Mouse (Mus musculus) myocyte (in vitro differentiated cells): Measurements from ENCODE around the gene 1700042G07Rik. TPM values are rescaled to one million over a fixed set of nuclear protein-coding genes. Genes with fewer than 3 reads are reported as not detected.

Experiments
- H3K27me3 ChIP-seq: one replicate; pipeline ENCODE4 v1.6.1; 2011; ENCODE audit not compliant: control insufficient read depth, insufficient read depth, insufficient read length
- H3K36me3 ChIP-seq: one replicate; pipeline ENCODE4 v1.6.1; 2011; ENCODE audit not compliant: control insufficient read depth, insufficient read depth
- H3K4me2 ChIP-seq: one replicate; pipeline ENCODE4 v1.6.1; 2011; ENCODE audit warnings: low read depth, control low read depth
- H3K4me3 ChIP-seq: one replicate; pipeline ENCODE4 v1.5.1; 2011; ENCODE audit warnings: mild to moderate bottlenecking, control low read depth, moderate library complexity
- H3K79me2 ChIP-seq: one replicate; pipeline ENCODE4 v1.6.1; 2011; ENCODE audit not compliant: control insufficient read depth, insufficient read depth
- H3ac ChIP-seq: one replicate; pipeline ENCODE4 v1.6.1; 2011; ENCODE audit not compliant: control insufficient read depth, insufficient read length
- CEBPB ChIP-seq: IDR thresholded peaks from 2 replicates; pipeline ENCODE4 v1.6.1; 2011; ENCODE audit warnings: mild to moderate bottlenecking, moderate library complexity; ENCODE audit not compliant: poor library complexity, insufficient read depth, severe bottlenecking
- E2F4 ChIP-seq: IDR thresholded peaks from one replicate; pipeline ENCODE4 v1.6.1; 2011; ENCODE audit warnings: mild to moderate bottlenecking, control low read depth, moderate library complexity; ENCODE audit not compliant: insufficient read depth
- MAX ChIP-seq: IDR thresholded peaks from one replicate; pipeline ENCODE4 v1.6.1; 2011; ENCODE audit warnings: low read depth, mild to moderate bottlenecking, control low read depth
- MYOD1 ChIP-seq, 3 experiments: IDR thresholded peaks; one replicate each; pipeline ENCODE4 v1.6.1; 2011; ENCODE audit warnings: control low read depth in 2 of 3, low read depth in 2 of 3, mild to moderate bottlenecking in 2 of 3, moderate library complexity in 1 of 3; ENCODE audit not compliant: insufficient read length in 2 of 3, control insufficient read depth in 1 of 3
- MYOG ChIP-seq, 3 experiments: IDR thresholded peaks; one replicate each; pipeline ENCODE4 v1.6.1; 2011; ENCODE audit warnings: control low read depth in 2 of 3, low read depth in 2 of 3, mild to moderate bottlenecking in 2 of 3; ENCODE audit not compliant: insufficient read length in 2 of 3, control insufficient read depth in 1 of 3, insufficient read depth in 1 of 3
- POLR2A ChIP-seq: IDR thresholded peaks from one replicate; pipeline ENCODE4 v1.6.1; 2011; ENCODE audit warnings: low read depth, mild to moderate bottlenecking, control low read depth, moderate library complexity; ENCODE audit not compliant: insufficient read length
- POLR2AphosphoS2 ChIP-seq: IDR thresholded peaks from one replicate; pipeline ENCODE4 v1.6.1; 2011; ENCODE audit warnings: low read depth, control low read depth; ENCODE audit not compliant: insufficient read length
- REST ChIP-seq: IDR thresholded peaks from one replicate; pipeline ENCODE4 v1.6.1; 2011; ENCODE audit warnings: mild to moderate bottlenecking, control low read depth, moderate library complexity; ENCODE audit not compliant: insufficient read depth, insufficient read length
- SRF ChIP-seq: IDR thresholded peaks from one replicate; pipeline ENCODE4 v1.6.1; 2011; ENCODE audit warnings: low read depth; ENCODE audit not compliant: control insufficient read depth, insufficient read length
- TCF12 ChIP-seq: IDR thresholded peaks from one replicate; pipeline ENCODE4 v1.6.1; 2011; ENCODE audit warnings: mild to moderate bottlenecking, control low read depth; ENCODE audit not compliant: poor library complexity, insufficient read depth, severe bottlenecking
- TCF3 ChIP-seq: IDR thresholded peaks from one replicate; pipeline ENCODE4 v1.6.1; 2011; ENCODE audit warnings: low read depth, control low read depth; ENCODE audit not compliant: insufficient read length
- USF1 ChIP-seq: IDR thresholded peaks from one replicate; pipeline ENCODE4 v1.6.1; 2011; ENCODE audit warnings: low read depth, mild to moderate bottlenecking, control low read depth, moderate library complexity
- polyA plus RNA-seq: library from polyadenylated mRNA; unstranded; fragments of >200 nt; fragmentation: generic; extraction: Trizol; gene quantifications from one replicate; pipeline ENCODE4 v1.2.1, GENCODE M21; 2012; ENCODE audit warnings: missing spikeins

The 1700042G07Rik gene
- polyA plus RNA-seq, 1 experiment, result not detected

GRCm38 (mm10) chr4:116182745-116183144 lies 9.6 kb downstream of the 1700042G07Rik start:
- H3K4me2 ChIP-seq, result no peak overlapping the region
- TF ChIP-seq CEBPB (no peak), TCF12 (no peak), POLR2AphosphoS2 (no peak), SRF (no peak), MYOG (IDR thresholded peaks at IDR 0.05; ENCODE audit: control insufficient read depth in 1 of 3, insufficient read depth in 1 of 3, insufficient read length in 2 of 3, low read depth in 2 of 3) (no peak), USF1 (no peak), MAX (no peak), MYOD1 (IDR thresholded peaks at IDR 0.05; ENCODE audit: control insufficient read depth in 1 of 3, insufficient read length in 2 of 3, low read depth in 2 of 3) (no peak), TCF3 (no peak), REST (no peak), POLR2A (no peak), E2F4 (no peak)
- H3K36me3 ChIP-seq, result no peaks in the 10 kb centered on the region
- no peak overlapping the region for H3K4me3 ChIP-seq
- H3ac ChIP-seq, result no peak overlapping the region
- no peaks in the 10 kb centered on the region for H3K27me3 ChIP-seq
- H3K79me2 ChIP-seq, result no peaks in the 10 kb centered on the region

GRCm38 (mm10) chr4:116185083-116185482 lies 11.9 kb downstream of the 1700042G07Rik start:
- Histone ChIP-seq H3K4me2 (no peak overlapping the region), H3K36me3 (no peaks in the 10 kb centered on the region), H3K4me3 (no peak overlapping the region), H3ac (no peak overlapping the region), H3K27me3 (no peaks in the 10 kb centered on the region), H3K79me2 (no peaks in the 10 kb centered on the region)
- TF ChIP-seq MAX, result no peak
- TF ChIP-seq REST, result no peak
- no peak for TF ChIP-seq TCF12
- no peak for TF ChIP-seq E2F4
- no peak for TF ChIP-seq POLR2A
- no peak for TF ChIP-seq MYOG (IDR thresholded peaks at IDR 0.05; ENCODE audit: control insufficient read depth in 1 of 3, insufficient read depth in 1 of 3, insufficient read length in 2 of 3, low read depth in 2 of 3)

GRCm38 (mm10) chr4:116192286-116192835 lies 19.2 kb downstream of the 1700042G07Rik start:
- Histone ChIP-seq H3ac (no peak overlapping the region), H3K36me3 (no peaks in the 10 kb centered on the region), H3K4me2 (peak overlapping the region; percentile 14), H3K4me3 (no peak overlapping the region), H3K79me2 (no peaks in the 10 kb centered on the region), H3K27me3 (no peaks in the 10 kb centered on the region)
- TF ChIP-seq TCF12, result no peak
- no peak for TF ChIP-seq POLR2AphosphoS2
- TF ChIP-seq REST, result no peak
- TF ChIP-seq MAX, result no peak
- no peak for TF ChIP-seq E2F4
- no peak for TF ChIP-seq SRF
- TF ChIP-seq MYOG (IDR thresholded peaks at IDR 0.05; ENCODE audit: control insufficient read depth in 1 of 3, insufficient read depth in 1 of 3, insufficient read length in 2 of 3, low read depth in 2 of 3), result no peak
- TF ChIP-seq POLR2A, result no peak
- TF ChIP-seq CEBPB, result no peak
- no peak for TF ChIP-seq USF1
- no peak for TF ChIP-seq MYOD1 (IDR thresholded peaks at IDR 0.05; ENCODE audit: control insufficient read depth in 1 of 3, insufficient read length in 2 of 3, low read depth in 2 of 3)
- TF ChIP-seq TCF3, result no peak

GRCm38 (mm10) chr4:116193583-116194383 lies 20.6 kb downstream of the 1700042G07Rik start:
- Histone ChIP-seq H3K4me3 (no peak overlapping the region), H3K79me2 (no peaks in the 10 kb centered on the region), H3K4me2 (no peak overlapping the region), H3K27me3 (no peaks in the 10 kb centered on the region), H3K36me3 (no peaks in the 10 kb centered on the region), H3ac (no peak overlapping the region)
- no peak for TF ChIP-seq REST

- peak in 2 of 3 experiments; percentile 71 to 88 for TF ChIP-seq MYOG (IDR thresholded peaks at IDR 0.05; ENCODE audit: control insufficient read depth in 1 of 3, insufficient read depth in 1 of 3, insufficient read length in 2 of 3, low read depth in 2 of 3)
- TF ChIP-seq MYOD1 (IDR thresholded peaks at IDR 0.05; ENCODE audit: control insufficient read depth in 1 of 3, insufficient read length in 2 of 3, low read depth in 2 of 3), result peak in 2 of 3 experiments; percentile 43 to 71
- no peak for TF ChIP-seq USF1
- Histone ChIP-seq H3ac (no peak overlapping the region), H3K4me2 (no peak overlapping the region)
Measured at GRCm38 (mm10) chr4:116198422-116198821, 25.2 kb downstream of the 1700042G07Rik start.

More at GRCm38 (mm10) chr4:116198422-116198821, 25.2 kb downstream of the 1700042G07Rik start:
- Histone ChIP-seq H3K36me3 (no peaks in the 10 kb centered on the region), H3K27me3 (no peaks in the 10 kb centered on the region), H3K79me2 (no peaks in the 10 kb centered on the region), H3K4me3 (no peak overlapping the region)
